Mouse (Mus musculus): ENCODE results near the gene Gpr141.

GRCm38 (mm10) chr13:19854629-19855333 lies 30.7 kb upstream of the Gpr141 start:
- TF ChIP-seq CTCF (IDR thresholded peaks at IDR 0.05; ENCODE audit: low read depth) = no peak
- no peak for TF ChIP-seq EP300 (IDR thresholded peaks at IDR 0.05; ENCODE audit: low read depth)

Data from heart, postnatal 0 days (tissue).